Mouse (Mus musculus): Measurements from ENCODE around the gene Olfr221. TPM values are rescaled to one million over a fixed set of nuclear protein-coding genes. Genes with fewer than 3 reads are reported as not detected.

The Olfr221 gene
- polyA plus RNA-seq, 2 experiments = not detected

GRCm38 (mm10) chr14:52014271-52014760, 27.9 kb downstream of the Olfr221 start:
- 2% methylated on average over 45 of the region's 80 CpGs for WGBS (ENCODE audit: insufficient replicate concordance)
- Histone ChIP-seq H3K36me3 (replicated peaks; ENCODE audit: control insufficient read depth, insufficient read depth, low read depth) (no peaks in the 10 kb centered on the region), H3K9me3 (ENCODE audit: control insufficient read depth, low read length) (no peaks in the 10 kb centered on the region), H3K4me1 (replicated peaks; ENCODE audit: control insufficient read depth in 2 of 2, insufficient read depth in 2 of 2, low read length in 1 of 2) (peaks cover 22 to 28% of the 10 kb centered on the region in 2 experiments), H3K4me2 (ENCODE audit: low read depth) (peak overlapping the region; percentile 90), H3K9ac (replicated peaks) (peak overlapping the region; percentile 72), H3K27me3 (ENCODE audit: control insufficient read depth, insufficient read depth, low read length) (no peaks in the 10 kb centered on the region), H3K27ac (no peak overlapping the region), H3K4me3 (ENCODE audit: insufficient read depth in 1 of 2, low read depth in 2 of 2, low read length in 2 of 2) (peak overlapping the region; percentile 67 to 69; a peak in 3 of 4 replicates)
- DNase-seq (ENCODE audit: low read depth in 3 of 3, low spot score in 3 of 3) (no peak), ATAC-seq (ENCODE audit: insufficient read depth) (peak; percentile 14; the same call in 1 of the 2 replicates)
- TF ChIP-seq CTCF (IDR thresholded peaks at IDR 0.05; ENCODE audit: low read depth) = no peak
- no peak for TF ChIP-seq EP300 (IDR thresholded peaks at IDR 0.05; ENCODE audit: low read depth)

- no peak overlapping the region for H3K27ac ChIP-seq
- ATAC-seq (ENCODE audit: insufficient read depth) = peak; percentile 3; the same call in 1 of the 2 replicates
- H3K4me3 ChIP-seq (ENCODE audit: insufficient read depth in 1 of 2, low read depth in 2 of 2, low read length in 2 of 2) = peak overlapping the region; percentile 33 to 69
- peaks cover 19 to 24% of the 10 kb centered on the region in 2 experiments for H3K4me1 ChIP-seq (replicated peaks; ENCODE audit: control insufficient read depth in 2 of 2, insufficient read depth in 2 of 2, low read length in 1 of 2)
- TF ChIP-seq CTCF (IDR thresholded peaks at IDR 0.05; ENCODE audit: low read depth) (no peak), EP300 (IDR thresholded peaks at IDR 0.05; ENCODE audit: low read depth) (no peak)
- WGBS (ENCODE audit: insufficient replicate concordance) = 10% methylated on average over 17 of the region's 24 CpGs
- H3K9ac ChIP-seq (replicated peaks) = peak overlapping the region; percentile 72
- no peaks in the 10 kb centered on the region for H3K9me3 ChIP-seq (ENCODE audit: control insufficient read depth, low read length)
- no peaks in the 10 kb centered on the region for H3K36me3 ChIP-seq (replicated peaks; ENCODE audit: control insufficient read depth, insufficient read depth, low read depth)
- H3K4me2 ChIP-seq (ENCODE audit: low read depth) = peak overlapping the region; percentile 90
- DNase-seq (ENCODE audit: low read depth in 3 of 3, low spot score in 3 of 3) = no peak
- H3K27me3 ChIP-seq (ENCODE audit: control insufficient read depth, insufficient read depth, low read length) = no peaks in the 10 kb centered on the region
These were observed 28.5 kb downstream of the Olfr221 start for GRCm38 (mm10) chr14:52013771-52014219.

DNA sequence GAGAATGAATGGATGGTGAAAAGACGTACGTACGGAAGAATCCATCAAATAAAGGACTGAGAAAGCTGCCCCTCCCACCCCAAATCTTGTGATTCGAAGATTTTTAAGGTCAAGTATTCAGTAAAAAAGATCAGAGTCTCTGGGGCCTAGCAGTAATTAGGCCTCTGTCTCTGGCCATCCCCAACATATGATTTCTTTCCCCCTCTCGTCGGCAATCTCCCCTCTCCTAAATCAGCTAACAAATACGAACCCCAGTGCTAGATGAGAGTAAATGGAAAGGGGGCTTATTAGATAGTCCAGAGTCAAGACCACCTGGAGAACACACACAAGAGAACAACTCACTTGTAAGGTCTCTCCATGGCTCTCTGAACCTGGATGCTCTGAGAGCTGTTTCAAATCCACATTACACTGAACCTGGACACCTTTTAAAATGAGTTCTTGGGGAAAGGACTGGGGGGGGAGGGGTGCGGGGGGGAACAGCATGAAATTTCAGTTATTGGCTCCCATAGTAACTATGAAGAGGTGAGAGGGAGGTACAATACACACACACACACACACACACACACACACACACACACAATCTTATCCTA, 29.1 kb downstream of the Olfr221 start:
- no peak overlapping the region for H3K4me3 ChIP-seq (ENCODE audit: insufficient read depth in 1 of 2, low read depth in 2 of 2, low read length in 2 of 2)

GRCm38 (mm10) chr14:52012553-52012952, 29.7 kb downstream of the Olfr221 start:
- Histone ChIP-seq H3K27ac (no peak overlapping the region), H3K36me3 (replicated peaks; ENCODE audit: control insufficient read depth, insufficient read depth, low read depth) (no peaks in the 10 kb centered on the region), H3K4me3 (ENCODE audit: insufficient read depth in 1 of 2, low read depth in 2 of 2, low read length in 2 of 2) (no peak overlapping the region), H3K4me2 (ENCODE audit: low read depth) (no peak overlapping the region), H3K4me1 (replicated peaks; ENCODE audit: control insufficient read depth in 2 of 2, insufficient read depth in 2 of 2, low read length in 1 of 2) (peaks cover 14 to 16% of the 10 kb centered on the region in 2 experiments), H3K9ac (replicated peaks) (no peak overlapping the region), H3K27me3 (ENCODE audit: control insufficient read depth, insufficient read depth, low read length) (no peaks in the 10 kb centered on the region), H3K9me3 (ENCODE audit: control insufficient read depth, low read length) (no peaks in the 10 kb centered on the region)
- 76% methylated on average over 5 of the region's 5 CpGs for WGBS (ENCODE audit: insufficient replicate concordance)
- no peak for TF ChIP-seq EP300 (IDR thresholded peaks at IDR 0.05; ENCODE audit: low read depth)
- no peak for TF ChIP-seq CTCF (IDR thresholded peaks at IDR 0.05; ENCODE audit: low read depth)
- DNase-seq (ENCODE audit: low read depth in 3 of 3, low spot score in 3 of 3) (no peak), ATAC-seq (ENCODE audit: insufficient read depth) (no peak)

More for the DNA sequence above, 29.1 kb downstream of the Olfr221 start:
- Histone ChIP-seq H3K27me3 (ENCODE audit: control insufficient read depth, insufficient read depth, low read length) (no peaks in the 10 kb centered on the region), H3K9ac (replicated peaks) (no peak overlapping the region), H3K4me2 (ENCODE audit: low read depth) (no peak overlapping the region), H3K4me1 (replicated peaks; ENCODE audit: control insufficient read depth in 2 of 2, insufficient read depth in 2 of 2, low read length in 1 of 2) (peaks cover 17 to 18% of the 10 kb centered on the region in 2 experiments), H3K36me3 (replicated peaks; ENCODE audit: control insufficient read depth, insufficient read depth, low read depth) (no peaks in the 10 kb centered on the region), H3K27ac (no peak overlapping the region), H3K9me3 (ENCODE audit: control insufficient read depth, low read length) (no peaks in the 10 kb centered on the region)
- DNase-seq (ENCODE audit: low read depth in 3 of 3, low spot score in 3 of 3) (no peak), ATAC-seq (ENCODE audit: insufficient read depth) (no peak)
- TF ChIP-seq CTCF (IDR thresholded peaks at IDR 0.05; ENCODE audit: low read depth) (no peak), EP300 (IDR thresholded peaks at IDR 0.05; ENCODE audit: low read depth) (no peak)
- 80% methylated on average over 8 of the region's 8 CpGs for WGBS (ENCODE audit: insufficient replicate concordance)

GRCm38 (mm10) chr14:52012085-52012484, 30.2 kb downstream of the Olfr221 start:
- H3K4me3 ChIP-seq (ENCODE audit: insufficient read depth in 1 of 2, low read depth in 2 of 2, low read length in 2 of 2) = no peak overlapping the region
- peaks cover 13 to 15% of the 10 kb centered on the region in 2 experiments for H3K4me1 ChIP-seq (replicated peaks; ENCODE audit: control insufficient read depth in 2 of 2, insufficient read depth in 2 of 2, low read length in 1 of 2)
- H3K4me2 ChIP-seq (ENCODE audit: low read depth) = no peak overlapping the region
- H3K27me3 ChIP-seq (ENCODE audit: control insufficient read depth, insufficient read depth, low read length) = no peaks in the 10 kb centered on the region
- H3K36me3 ChIP-seq (replicated peaks; ENCODE audit: control insufficient read depth, insufficient read depth, low read depth) = no peaks in the 10 kb centered on the region; the same call in 1 of the 2 replicates
- TF ChIP-seq EP300 (IDR thresholded peaks at IDR 0.05; ENCODE audit: low read depth) = no peak
- no peak for TF ChIP-seq CTCF (IDR thresholded peaks at IDR 0.05; ENCODE audit: low read depth)
- ATAC-seq (ENCODE audit: insufficient read depth) (no peak), DNase-seq (ENCODE audit: low read depth in 3 of 3, low spot score in 3 of 3) (no peak)
- no peak overlapping the region for H3K9ac ChIP-seq (replicated peaks)
- H3K9me3 ChIP-seq (ENCODE audit: control insufficient read depth, low read length) = no peaks in the 10 kb centered on the region
- no peak overlapping the region for H3K27ac ChIP-seq
- 74% methylated on average over 4 of the region's 4 CpGs for WGBS (ENCODE audit: insufficient replicate concordance)

Data from liver, embryonic 14.5 days (tissue).